Mouse (Mus musculus): ENCODE measurements around the gene Sorbs1.

- TF ChIP-seq CTCF (IDR thresholded peaks at IDR 0.05; ENCODE audit: extremely low read depth, insufficient read length, insufficient replicate concordance, low read depth, low read length) (no peak), POLR2A (IDR thresholded peaks at IDR 0.05; ENCODE audit: low read depth, low read length) (no peak)
These were observed 37.1 kb downstream of the Sorbs1 start for GRCm38 (mm10) chr19:40476491-40476890.
